Mouse (Mus musculus) urinary bladder, postnatal 25 days (tissue): Measurements from ENCODE around the gene Tacc2.

Experiments used
- DNase-seq: peaks from one replicate; pipeline ENCODE4 v3.0.0; 2022; ENCODE audit warnings: low spot score

Tacc2 gene

DNA sequence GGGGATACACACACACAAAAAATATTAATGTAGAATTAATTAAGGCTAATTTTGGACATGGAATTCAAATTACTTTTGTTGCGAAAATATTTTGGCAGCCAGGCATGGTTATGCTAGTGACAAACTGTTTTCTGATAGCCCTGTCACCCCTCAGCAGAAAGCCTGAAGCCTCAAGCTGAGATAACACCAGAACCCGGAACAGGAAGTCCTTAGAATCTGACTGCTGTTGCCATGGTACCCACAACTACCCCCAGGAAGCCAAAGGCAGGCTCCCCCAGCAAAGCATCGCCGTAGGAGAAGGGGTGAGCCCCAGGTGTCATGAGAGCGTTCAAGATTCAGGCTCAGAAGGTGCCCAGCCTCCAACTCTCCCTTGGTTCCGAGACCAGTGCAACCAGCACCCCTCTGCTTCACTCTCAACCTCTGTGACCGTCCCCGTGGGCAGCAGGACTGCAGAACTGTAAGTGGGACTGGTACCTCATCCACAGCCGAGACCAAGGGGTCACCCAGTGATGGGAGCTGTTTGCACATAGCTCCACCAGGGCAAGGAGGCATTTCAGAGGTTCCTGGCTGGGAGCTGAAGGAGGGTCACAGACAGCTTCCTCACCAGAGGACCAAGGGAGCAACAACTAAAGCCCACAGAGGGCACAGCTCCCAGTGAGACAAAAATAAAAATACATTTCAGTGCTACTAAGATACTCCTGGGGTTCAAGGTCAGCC lies 196.8 kb downstream of the Tacc2 start, which contains the start of gene Btbd16:
Btbd16 (plus strand) TSS at position 156 of the 717 bp plus-strand sequence.
- no peak for DNase-seq

GRCm38 (mm10) chr7:130780866-130781419 lies 203.7 kb downstream of the Tacc2 start:
- no peak for DNase-seq

DNA sequence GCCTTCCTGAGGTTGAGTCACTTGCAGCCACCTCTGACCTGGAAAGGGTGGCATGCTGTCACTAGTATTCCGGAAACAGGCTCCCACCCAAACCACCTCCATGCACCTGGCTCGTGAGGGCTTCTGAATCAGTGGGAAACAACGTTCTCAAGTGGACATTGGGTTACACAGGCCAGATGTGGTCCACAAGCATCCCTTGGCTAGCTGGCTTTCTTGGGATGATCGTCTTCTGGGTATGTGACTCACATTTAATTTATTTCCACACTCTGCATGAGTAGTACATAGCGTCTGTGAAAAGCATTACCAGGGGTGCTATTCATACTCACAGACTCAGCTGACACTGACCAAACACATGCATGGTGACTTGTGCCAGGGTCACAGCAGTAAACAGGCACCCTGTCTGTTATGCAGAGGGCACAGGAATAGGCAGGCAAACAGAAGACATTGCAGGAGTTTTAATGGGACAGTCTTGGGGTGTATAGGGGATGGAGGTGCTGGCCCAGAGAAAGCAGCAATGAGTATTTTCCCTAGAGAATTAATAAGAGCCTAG lies 205.3 kb downstream of the Tacc2 start:
- DNase-seq, result no peak

DNA sequence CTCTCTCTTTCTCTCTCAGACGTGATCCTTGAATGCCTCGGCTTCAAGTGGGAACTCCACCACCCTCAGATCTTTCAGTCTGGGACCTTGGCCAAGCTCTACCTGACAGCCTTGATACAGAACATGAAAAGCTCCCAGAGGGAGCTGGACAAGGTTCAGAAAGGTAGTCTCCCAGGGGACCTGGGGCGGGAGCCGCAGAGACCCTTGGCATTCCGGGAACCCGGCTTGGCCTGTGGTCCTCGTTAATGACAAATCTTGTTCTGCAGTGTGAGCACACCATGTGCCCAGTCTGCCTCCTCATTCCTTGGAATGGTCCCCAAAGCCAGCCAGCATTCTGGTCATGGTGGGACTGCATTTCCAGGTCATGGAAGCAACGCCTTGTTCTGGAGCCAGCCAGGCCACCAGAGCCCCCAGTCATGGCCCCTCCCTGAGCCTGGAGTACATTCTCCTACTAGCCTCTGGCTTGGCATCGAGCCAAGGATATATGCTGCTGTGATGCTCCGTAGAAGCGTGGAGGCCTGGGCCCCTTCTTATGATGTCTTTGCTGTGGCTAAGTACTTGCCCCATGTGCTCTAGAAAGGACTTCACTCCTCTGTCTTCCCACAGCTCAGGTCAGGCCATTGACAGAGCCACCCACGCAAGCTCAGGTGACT lies 208.8 kb downstream of the Tacc2 start:
- DNase-seq, result no peak

DNA sequence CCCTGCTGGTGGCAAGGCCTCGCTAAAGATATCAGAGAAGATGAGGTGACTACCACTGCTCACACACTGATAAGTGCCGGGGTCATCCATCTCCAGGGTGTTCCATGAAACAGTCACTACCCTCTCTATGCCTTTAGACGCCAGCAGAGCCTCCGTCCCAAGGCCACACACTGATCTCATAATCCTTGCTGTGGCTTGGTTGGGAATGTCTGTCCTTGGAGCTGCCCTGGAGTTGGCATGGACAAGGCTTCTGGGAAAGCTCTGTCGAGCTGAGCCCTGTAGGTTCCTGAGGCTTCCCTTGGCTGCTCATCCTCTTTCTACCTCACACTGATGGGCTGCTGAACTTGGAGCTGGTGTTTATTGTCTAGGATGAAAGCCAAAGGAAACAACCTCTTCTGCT lies 209.5 kb downstream of the Tacc2 start:
- no peak for DNase-seq

- DNase-seq, result no peak
Measured at GRCm38 (mm10) chr7:130787537-130787936, 210.3 kb downstream of the Tacc2 start.

DNA sequence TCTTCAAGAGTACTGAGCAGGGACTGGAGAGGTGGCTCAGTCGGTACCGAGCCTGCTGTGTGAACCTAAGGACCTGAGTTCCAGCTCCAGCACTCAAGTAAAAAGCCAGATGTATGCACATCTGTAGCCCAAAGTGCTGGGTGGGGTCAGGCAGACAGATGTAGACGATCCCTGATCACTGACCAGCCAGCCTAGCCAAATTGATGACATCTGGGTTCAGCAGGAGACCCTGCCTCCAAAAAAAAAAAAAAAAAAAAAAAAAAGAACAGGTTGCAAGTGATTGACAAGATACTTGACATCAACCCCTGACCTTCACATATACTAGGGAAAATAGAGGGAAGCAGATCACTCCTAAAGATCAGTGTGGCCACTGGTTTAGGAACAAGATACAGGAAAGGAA lies 211.7 kb downstream of the Tacc2 start:
- no peak for DNase-seq

GRCm38 (mm10) chr7:130789456-130789855 lies 212.2 kb downstream of the Tacc2 start:
- DNase-seq, result no peak

GRCm38 (mm10) chr7:130793671-130794070 lies 216.4 kb downstream of the Tacc2 start:
- no peak for DNase-seq

- no peak for DNase-seq
Measured at GRCm38 (mm10) chr7:130796786-130797185, 219.5 kb downstream of the Tacc2 start.

GRCm38 (mm10) chr7:130797524-130797923 lies 220.3 kb downstream of the Tacc2 start:
- no peak for DNase-seq

DNA sequence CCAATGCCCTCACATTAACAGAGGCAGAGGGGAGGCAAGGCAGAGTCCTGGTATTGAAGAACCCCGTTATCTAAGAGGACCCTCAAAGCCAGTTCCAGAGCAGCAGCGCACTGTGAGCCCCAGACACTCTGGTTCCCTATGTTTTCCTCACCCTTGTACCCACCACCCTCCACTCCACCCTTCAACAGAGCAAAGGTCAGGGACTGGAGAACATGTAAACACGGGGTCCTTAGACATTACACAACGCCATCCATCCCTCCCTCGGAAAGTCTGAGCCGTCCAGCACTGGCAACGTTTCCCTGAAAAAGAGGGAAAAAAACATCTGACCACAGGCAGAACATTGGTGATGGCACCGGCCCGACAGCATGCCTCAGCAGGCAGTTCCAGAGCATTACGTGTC lies 222.2 kb downstream of the Tacc2 start:
- DNase-seq, result no peak

DNA sequence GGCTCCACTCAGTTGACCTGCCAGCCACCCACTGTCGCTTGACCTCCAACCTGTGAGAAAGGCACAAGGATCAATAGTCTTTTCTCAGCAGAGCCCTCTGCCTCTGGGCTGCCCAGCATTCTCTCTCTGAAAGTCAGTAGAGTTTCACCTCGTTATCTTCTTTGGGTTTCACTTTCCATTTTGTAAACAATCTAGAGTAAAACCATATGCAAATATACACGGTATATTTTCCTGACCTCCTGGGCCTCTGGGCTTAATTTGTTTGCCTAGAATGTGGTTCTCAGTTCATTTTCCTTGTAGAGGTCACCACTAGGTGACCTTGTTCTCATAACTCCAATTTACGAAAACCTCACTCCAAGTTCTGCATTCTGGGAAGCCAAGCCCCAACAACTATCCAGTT lies 223.4 kb downstream of the Tacc2 start:
- DNase-seq, result no peak

- no peak for DNase-seq
Measured at GRCm38 (mm10) chr7:130801811-130802210, 224.6 kb downstream of the Tacc2 start.

- no peak for DNase-seq
Measured at GRCm38 (mm10) chr7:130803251-130803825, 226.1 kb downstream of the Tacc2 start.

DNA sequence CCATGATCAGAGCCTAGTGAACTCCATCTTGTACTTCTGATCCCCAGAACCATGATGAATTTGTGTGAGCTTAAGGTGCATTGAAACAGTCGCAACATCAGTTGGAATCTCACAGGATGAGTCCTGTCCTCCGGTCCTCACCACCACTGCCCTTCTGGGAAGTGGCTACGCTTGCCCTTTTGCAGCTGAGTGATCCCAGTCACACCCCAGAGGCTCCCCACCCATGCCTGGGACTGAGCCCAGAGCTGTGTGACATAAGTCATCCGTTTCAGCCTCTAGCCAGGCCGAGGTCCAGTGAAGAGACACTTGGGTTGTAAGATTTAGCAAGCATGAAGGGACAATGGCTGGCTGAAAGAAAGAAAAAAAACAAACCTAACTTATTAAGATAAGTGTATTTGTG lies 227.8 kb downstream of the Tacc2 start:
- DNase-seq, result no peak

DNA sequence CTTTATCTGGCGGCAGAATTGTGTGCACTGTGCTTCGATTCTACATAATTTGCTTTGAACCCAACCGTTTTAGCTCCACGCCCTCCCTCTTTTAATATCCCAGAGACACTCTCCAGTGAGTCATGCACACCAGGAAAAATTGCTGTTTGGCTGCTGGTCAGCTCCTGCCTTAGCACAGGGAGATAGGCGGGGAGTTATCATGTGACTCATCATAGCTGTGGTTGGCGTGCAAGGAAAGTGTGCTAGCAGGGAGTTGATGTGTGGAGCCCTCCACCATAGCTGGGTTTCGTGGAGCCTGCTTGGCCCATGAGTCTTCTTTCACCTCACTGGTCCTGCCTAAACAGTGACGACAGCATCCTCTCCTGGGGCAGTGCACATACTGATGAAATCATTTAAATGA lies 230.5 kb downstream of the Tacc2 start:
- peak; percentile 33 for DNase-seq

DNA sequence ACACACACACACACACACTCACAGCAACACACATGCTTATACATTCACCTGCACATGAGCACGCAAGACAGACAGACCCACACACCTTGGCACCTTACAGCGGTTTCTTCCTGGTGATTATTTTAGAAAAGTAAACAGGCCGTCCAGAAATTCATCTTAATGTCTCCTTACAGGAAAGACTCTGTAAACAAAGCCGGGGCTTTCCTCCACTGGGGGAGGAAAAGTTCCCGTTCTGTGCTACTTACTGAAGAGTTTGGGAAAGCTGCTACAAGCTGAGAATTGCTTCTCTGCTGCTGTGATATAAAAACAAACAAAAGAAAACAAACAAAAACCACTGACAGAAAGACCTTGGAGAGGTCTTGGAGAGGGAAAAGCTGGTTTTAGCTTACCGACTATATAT lies 231.5 kb downstream of the Tacc2 start:
- DNase-seq, result no peak

- no peak for DNase-seq
Measured at GRCm38 (mm10) chr7:130810238-130810637, 233.0 kb downstream of the Tacc2 start.

DNA sequence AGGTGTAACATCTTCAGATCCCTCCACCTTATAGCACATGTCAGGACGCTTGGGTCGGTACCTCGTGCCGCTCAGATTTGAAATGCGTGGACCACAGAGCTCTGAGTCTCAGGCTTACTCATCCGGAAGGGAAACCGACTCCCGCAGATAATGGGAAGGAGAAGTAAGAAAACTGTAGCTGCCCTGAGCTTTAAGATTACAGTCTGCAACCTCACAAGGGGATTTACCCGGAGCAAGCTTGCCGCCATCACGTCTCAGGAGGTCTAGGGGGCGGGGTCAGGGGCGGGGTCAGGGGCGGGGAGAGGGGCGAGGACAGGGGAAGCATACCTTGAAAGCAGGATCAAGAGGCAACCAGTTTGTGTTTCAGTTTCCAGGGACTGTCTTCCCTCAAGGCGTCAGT lies 235.2 kb downstream of the Tacc2 start:
- no peak for DNase-seq
